Mouse (Mus musculus): ENCODE measurements at regions not wholly inside any gene's neighbourhood (a gene's known extent, or its start where the extent isn't known, plus 50 kb on each side); places are given as distances from the start of the nearest gene placed in this dataset.

- no peak for TF ChIP-seq CTCF (IDR thresholded peaks at IDR 0.05; ENCODE audit: low read depth, low read length)
- TF ChIP-seq TAL1 (conservative IDR thresholded peaks at IDR 0.05; ENCODE audit: low read depth, low read length): no peak
- no peak for TF ChIP-seq GATA1 (IDR thresholded peaks at IDR 0.05; ENCODE audit: borderline replicate concordance, low read length)
- TF ChIP-seq POLR2AphosphoS5 (IDR thresholded peaks at IDR 0.05; ENCODE audit: insufficient replicate concordance, low read depth, low read length): no peak
These were observed 433.0 kb upstream of the Atp11b start for GRCm38 (mm10) chr3:35320844-35321393.

Measured in G1E (cell line).